Comparison of ENCODE assay signal across 8 mouse cellular contexts in genomic region chrX:74249615-74250014, GRCm38 (mm10). TPM values are rescaled to one million over a fixed set of nuclear protein-coding genes. Genes with fewer than 3 reads are reported as not detected.
DNase-seq lines count a peak whose midpoint lies in the region; ATAC-seq and TF ChIP-seq lines count a peak whose summit lies in the region.

Flna (minus strand) TSS chrX:74249820.

- peak; percentile 32 to 36 for DNase-seq in CD8-positive naive resting alpha-beta T cell, adult 2 months (ENCODE audit: low read depth in 2 of 2, low spot score in 2 of 2)
- peak; percentile 69 for DNase-seq in brain, embryonic 14.5 days (ENCODE audit: low read depth)
- DNase-seq in kidney, postnatal 14 days: peak; percentile 78
- DNase-seq in neural tube, embryonic 10.5 days (ENCODE audit: extremely low spot score, low spot score): peak; percentile 61

- H3K36me3 ChIP-seq in forebrain, embryonic 12.5 days (replicated peaks): no peaks in the 10 kb centered on the region
- H3K36me3 ChIP-seq in heart, embryonic 16.5 days (ENCODE audit: control insufficient read depth, insufficient read depth): no peaks in the 10 kb centered on the region
- H3K36me3 ChIP-seq in liver, embryonic 15.5 days (replicated peaks): no peaks in the 10 kb centered on the region
- H3K36me3 ChIP-seq in testis, adult 2 months (ENCODE audit: control insufficient read depth, insufficient read depth, low read length): no peaks in the 10 kb centered on the region

- H3K27me3 ChIP-seq in forebrain, embryonic 12.5 days: no peaks in the 10 kb centered on the region
- H3K27me3 ChIP-seq in heart, embryonic 16.5 days (ENCODE audit: control insufficient read depth, insufficient read depth, low read length): no peaks in the 10 kb centered on the region
- H3K27me3 ChIP-seq in liver, embryonic 15.5 days: peaks cover 11% of the 10 kb centered on the region; the same call in 1 of the 2 replicates
- H3K27me3 ChIP-seq in testis, adult 2 months (ENCODE audit: control insufficient read depth, insufficient read depth, low read length): no peaks in the 10 kb centered on the region

- 24% methylated on average over 36 of the region's 38 CpGs for WGBS in forebrain, embryonic 12.5 days
- WGBS in heart, embryonic 16.5 days: 15% methylated on average over 38 of the region's 38 CpGs
- 12% methylated on average over 38 of the region's 38 CpGs for WGBS in liver, embryonic 15.5 days (ENCODE audit: insufficient replicate concordance)

- TF ChIP-seq CTCF in brain, embryonic 14.5 days (IDR thresholded peaks at IDR 0.05; ENCODE audit: borderline replicate concordance, extremely low read depth, insufficient read depth, insufficient read length): peak; percentile 33; the same call in 1 of the 2 replicates
- TF ChIP-seq CTCF in testis, adult 2 months (IDR thresholded peaks at IDR 0.05; ENCODE audit: control insufficient read depth, insufficient read depth, insufficient replicate concordance, low read depth, low read length): no peak

- H3K4me1 ChIP-seq in forebrain, embryonic 12.5 days: 0 out of 2 replicates have a peak, but pooled peaks cover 8% of the 10 kb centered on the region
- H3K4me1 ChIP-seq in heart, embryonic 16.5 days (ENCODE audit: control insufficient read depth, insufficient read depth, low read length): peaks cover 2% of the 10 kb centered on the region; the same call in 1 of the 2 replicates
- peaks cover 28% of the 10 kb centered on the region for H3K4me1 ChIP-seq in liver, embryonic 15.5 days (replicated peaks)
- peaks cover 4% of the 10 kb centered on the region for H3K4me1 ChIP-seq in testis, adult 2 months (ENCODE audit: control insufficient read depth, insufficient read depth, low read length)

- no peak for ATAC-seq in forebrain, embryonic 12.5 days (ENCODE audit: low FRiP score)
- no peak for ATAC-seq in heart, embryonic 16.5 days (replicated peaks; ENCODE audit: extremely low read depth, insufficient read depth, low FRiP score)
- ATAC-seq in liver, embryonic 15.5 days (ENCODE audit: insufficient read depth): no peak

- H3K9me3 ChIP-seq in forebrain, embryonic 12.5 days: no peaks in the 10 kb centered on the region
- H3K9me3 ChIP-seq in heart, embryonic 16.5 days (replicated peaks; ENCODE audit: control insufficient read depth, low read length): no peaks in the 10 kb centered on the region
- no peaks in the 10 kb centered on the region for H3K9me3 ChIP-seq in liver, embryonic 15.5 days (replicated peaks)

- peak within 1 kb of the TSS; percentile 31; the same call in 1 of the 2 replicates for H3K27ac ChIP-seq in forebrain, embryonic 12.5 days
- H3K27ac ChIP-seq in heart, embryonic 16.5 days (ENCODE audit: low read length): peak within 1 kb of the TSS; percentile 81
- H3K27ac ChIP-seq in liver, embryonic 15.5 days (replicated peaks): no peak within 1 kb of the TSS
- peak within 1 kb of the TSS; percentile 68 for H3K27ac ChIP-seq in testis, adult 2 months (ENCODE audit: control insufficient read depth, insufficient read depth, low read depth, low read length)

- peak within 1 kb of the TSS; percentile 55 for H3K9ac ChIP-seq in forebrain, embryonic 12.5 days
- peak within 1 kb of the TSS; percentile 76 for H3K9ac ChIP-seq in heart, embryonic 16.5 days (ENCODE audit: low read length)
- H3K9ac ChIP-seq in liver, embryonic 15.5 days: peak within 1 kb of the TSS; percentile 37; the same call in 1 of the 2 replicates

- H3K4me3 ChIP-seq in forebrain, embryonic 12.5 days (replicated peaks): peak within 1 kb of the TSS; percentile 45
- peak within 1 kb of the TSS; percentile 51 for H3K4me3 ChIP-seq in heart, embryonic 16.5 days (ENCODE audit: low read length)
- peak within 1 kb of the TSS; percentile 46 for H3K4me3 ChIP-seq in liver, embryonic 15.5 days (replicated peaks)
- H3K4me3 ChIP-seq in testis, adult 2 months (ENCODE audit: control insufficient read depth, low read depth, low read length): peak within 1 kb of the TSS; percentile 78

- H3K4me2 ChIP-seq in forebrain, embryonic 12.5 days: peak within 1 kb of the TSS; percentile 60
- peak within 1 kb of the TSS; percentile 68 for H3K4me2 ChIP-seq in heart, embryonic 16.5 days (ENCODE audit: low read depth, low read length)
- peak within 1 kb of the TSS; percentile 68 for H3K4me2 ChIP-seq in liver, embryonic 15.5 days

- 0 out of 2 replicates have a peak, but pooled peaks have one; percentile 7 for TF ChIP-seq POLR2A in brain, embryonic 14.5 days (IDR thresholded peaks at IDR 0.05; ENCODE audit: borderline replicate concordance, extremely low read depth, insufficient read depth, insufficient read length, poor library complexity, severe bottlenecking)
- TF ChIP-seq POLR2A in testis, adult 2 months (IDR thresholded peaks at IDR 0.05; ENCODE audit: control insufficient read depth, low read depth, low read length): 0 out of 2 replicates have a peak, but pooled peaks have one; percentile 36

RNA-seq across cellular contexts. Expression of gene Flna, which starts in this region (rescaled TPM):
- polyA plus RNA-seq in brain, embryonic 14.5 days (2012; rRNA removed): 372 and 441 TPM in 2 replicates
- polyA plus RNA-seq in forebrain, embryonic 12.5 days (2016; fragmentation: Nextera tagmentation; extraction: Ambion mirVana): 198 and 216 TPM in 2 replicates
- 129 and 177 TPM in 2 replicates for polyA plus RNA-seq in heart, embryonic 16.5 days (2015; fragmentation: Nextera tagmentation; extraction: Ambion mirVana)
- polyA plus RNA-seq in liver, embryonic 15.5 days (2015; fragmentation: Nextera tagmentation; extraction: Ambion mirVana): 41.6 and 47.6 TPM in 2 replicates
- polyA plus RNA-seq in testis, adult 2 months (2012; rRNA removed): 49.6 and 96.4 TPM in 2 replicates
